ENCODE assay signal across 34 mouse cellular contexts in genomic region chr9:120113456-120113855, GRCm38 (mm10). TPM values are rescaled to one million over a fixed set of nuclear protein-coding genes. Genes with fewer than 3 reads are reported as not detected.
DNase-seq lines count a peak whose midpoint lies in the region; ATAC-seq and TF ChIP-seq lines count a peak whose summit lies in the region.
"Had no signal": no experiment of that assay in that cellular context is flagged by ENCODE, and none has a peak within 500 bp of the region (broad histone marks: within the 10 kb centered on the region; RNA-seq: fewer than 3 reads in every experiment).

No protein-coding gene starts in this region.

- no peak for ATAC-seq in kidney, embryonic 16.5 days (ENCODE audit: low FRiP score, low TSS enrichment)
- no peak for ATAC-seq in liver, embryonic 12.5 days
- ATAC-seq in liver, postnatal 0 days = no peak
- no peak for ATAC-seq in hindbrain, embryonic 12.5 days (ENCODE audit: low FRiP score)
- ATAC-seq in intestine, embryonic 15.5 days = no peak
- ATAC-seq: hindbrain, embryonic 16.5 days; Patski had no signal

- no peaks in the 10 kb centered on the region for H3K9me3 ChIP-seq in kidney, embryonic 16.5 days (ENCODE audit: low read length)
- H3K9me3 ChIP-seq in MEL (replicated peaks; ENCODE audit: insufficient read depth, low read length) = no peaks in the 10 kb centered on the region
- H3K9me3 ChIP-seq in liver, embryonic 12.5 days (replicated peaks) = no peaks in the 10 kb centered on the region
- no peaks in the 10 kb centered on the region for H3K9me3 ChIP-seq in liver, postnatal 0 days (ENCODE audit: low read length)
- H3K9me3 ChIP-seq in hindbrain, embryonic 12.5 days (replicated peaks) = no peaks in the 10 kb centered on the region
- no peaks in the 10 kb centered on the region for H3K9me3 ChIP-seq in intestine, embryonic 15.5 days
- H3K9me3 ChIP-seq: embryonic facial prominence, embryonic 13.5 days; forebrain, embryonic 12.5 days; hindbrain, embryonic 10.5 days; kidney, embryonic 15.5 days; limb, embryonic 10.5 days; limb, embryonic 15.5 days; lung, embryonic 15.5 days; neural tube, embryonic 13.5 days had no signal

- peaks cover 43% of the 10 kb centered on the region for H3K79me2 ChIP-seq in MEL (ENCODE audit: control insufficient read depth, insufficient read depth, low read length, poor library complexity)

- H3K4me2 ChIP-seq in kidney, embryonic 16.5 days (replicated peaks; ENCODE audit: low read depth, low read length) = no peak overlapping the region
- H3K4me2 ChIP-seq in liver, embryonic 12.5 days = peak overlapping the region; percentile 94
- peak overlapping the region; percentile 51 for H3K4me2 ChIP-seq in liver, postnatal 0 days (ENCODE audit: low read depth, low read length)
- H3K4me2 ChIP-seq in hindbrain, embryonic 12.5 days (replicated peaks) = no peak overlapping the region
- no peak overlapping the region for H3K4me2 ChIP-seq in intestine, embryonic 15.5 days (replicated peaks)
- H3K4me2 ChIP-seq: embryonic facial prominence, embryonic 13.5 days; forebrain, embryonic 12.5 days; kidney, embryonic 15.5 days; limb, embryonic 15.5 days; lung, embryonic 15.5 days; midbrain, embryonic 11.5 days; neural tube, embryonic 13.5 days had no signal

- peak; percentile 47 for DNase-seq in kidney, adult 2 months
- DNase-seq in MEL (ENCODE audit: low read depth, low spot score) = no peak
- no peak for DNase-seq in liver, postnatal 0 days
- no peak for DNase-seq in right cerebral cortex, postnatal 10 days (ENCODE audit: low spot score in 2 of 2)
- DNase-seq: adrenal gland, postnatal 25 days; B cell, adult 2 months; cerebellum, adult 18-20 months; gastrocnemius, postnatal 10 days; kidney, postnatal 4 days; layer of hippocampus, postnatal 36 days; lung, postnatal 36 days had no signal

- no peak for TF ChIP-seq EP300 in MEL (IDR thresholded peaks at IDR 0.05; ENCODE audit: low read depth in 1 of 2, low read length in 2 of 2)
- TF ChIP-seq EP300 in liver, postnatal 0 days (IDR thresholded peaks at IDR 0.05; ENCODE audit: low read depth) = no peak

- peaks cover 7% of the 10 kb centered on the region; the same call in 1 of the 2 replicates for H3K4me1 ChIP-seq in kidney, adult 2 months (ENCODE audit: control insufficient read depth, insufficient read depth, low read length)
- peaks cover 6% of the 10 kb centered on the region for H3K4me1 ChIP-seq in kidney, embryonic 16.5 days (ENCODE audit: insufficient read depth, low read length)
- peaks cover 21 to 43% of the 10 kb centered on the region in 2 experiments for H3K4me1 ChIP-seq in MEL (ENCODE audit: control insufficient read depth in 1 of 2, insufficient read depth in 2 of 2, low read length in 2 of 2)
- peaks cover 75% of the 10 kb centered on the region for H3K4me1 ChIP-seq in liver, embryonic 12.5 days
- peaks cover 43% of the 10 kb centered on the region for H3K4me1 ChIP-seq in liver, postnatal 0 days (ENCODE audit: insufficient read depth)
- H3K4me1 ChIP-seq in hindbrain, embryonic 12.5 days = peaks cover 7% of the 10 kb centered on the region
- peaks cover 7% of the 10 kb centered on the region for H3K4me1 ChIP-seq in intestine, embryonic 15.5 days (replicated peaks)

- no peak overlapping the region for H3K27ac ChIP-seq in kidney, adult 2 months (ENCODE audit: insufficient read depth, low read depth, low read length)
- no peak overlapping the region for H3K27ac ChIP-seq in kidney, embryonic 16.5 days (ENCODE audit: low read length)
- peak overlapping the region; percentile 97 for H3K27ac ChIP-seq in MEL (ENCODE audit: control insufficient read depth, low read depth, low read length)
- H3K27ac ChIP-seq in liver, embryonic 12.5 days = peak overlapping the region; percentile 99
- peak overlapping the region; percentile 100; the same call in 1 of the 2 replicates for H3K27ac ChIP-seq in liver, postnatal 0 days (ENCODE audit: low read depth)
- H3K27ac ChIP-seq in hindbrain, embryonic 12.5 days = no peak overlapping the region
- H3K27ac ChIP-seq in intestine, embryonic 15.5 days = no peak overlapping the region
- H3K27ac ChIP-seq: embryonic facial prominence, embryonic 13.5 days; forebrain, embryonic 12.5 days; kidney, embryonic 15.5 days; limb, embryonic 15.5 days; lung, embryonic 15.5 days; neural tube, embryonic 13.5 days had no signal

- TF ChIP-seq RAD21 in MEL (IDR thresholded peaks at IDR 0.05; ENCODE audit: low read depth, low read length) = no peak

- no peak overlapping the region for H3K4me3 ChIP-seq in kidney, adult 2 months (ENCODE audit: insufficient read depth, low read depth, low read length)
- no peak overlapping the region for H3K4me3 ChIP-seq in kidney, embryonic 16.5 days (ENCODE audit: low read length)
- H3K4me3 ChIP-seq in MEL (ENCODE audit: control insufficient read depth in 1 of 2, insufficient read depth in 1 of 2, low read depth in 2 of 2, low read length in 2 of 2) = no peak overlapping the region
- H3K4me3 ChIP-seq in liver, embryonic 12.5 days = peak overlapping the region; percentile 63
- H3K4me3 ChIP-seq in liver, postnatal 0 days (ENCODE audit: low read depth, low read length) = no peak overlapping the region
- H3K4me3 ChIP-seq in hindbrain, embryonic 12.5 days = no peak overlapping the region
- H3K4me3 ChIP-seq in intestine, embryonic 15.5 days (replicated peaks) = no peak overlapping the region
- H3K4me3 ChIP-seq: embryonic facial prominence, embryonic 13.5 days; forebrain, embryonic 12.5 days; hindbrain, embryonic 10.5 days; kidney, embryonic 15.5 days; limb, embryonic 10.5 days; limb, embryonic 15.5 days; lung, embryonic 15.5 days; myocyte; neural tube, embryonic 13.5 days had no signal

- WGBS in kidney, adult 2 months = 66% methylated on average over 7 of the region's 7 CpGs
- WGBS in kidney, embryonic 16.5 days = 94% methylated on average over 6 of the region's 7 CpGs
- WGBS in liver, embryonic 12.5 days (ENCODE audit: insufficient replicate concordance) = 67% methylated on average over 7 of the region's 7 CpGs
- WGBS in liver, postnatal 0 days (ENCODE audit: insufficient replicate concordance) = 86% methylated on average over 6 of the region's 7 CpGs
- 94% methylated on average over 7 of the region's 7 CpGs for WGBS in hindbrain, embryonic 12.5 days
- WGBS in intestine, embryonic 15.5 days = 87% methylated on average over 7 of the region's 7 CpGs

- no peak for TF ChIP-seq CTCF in kidney, adult 2 months (conservative IDR thresholded peaks at IDR 0.05; ENCODE audit: insufficient read depth, insufficient read length, low read depth, low read length)
- TF ChIP-seq CTCF in MEL (IDR thresholded peaks at IDR 0.05 in 2 of 3, conservative IDR thresholded peaks at IDR 0.05 in 1 of 3; ENCODE audit: control insufficient read depth in 1 of 3, insufficient read depth in 1 of 3, low read depth in 2 of 3, low read length in 3 of 3, poor library complexity in 1 of 3, severe bottlenecking in 1 of 3) = no peak
- no peak for TF ChIP-seq CTCF in liver, postnatal 0 days (IDR thresholded peaks at IDR 0.05; ENCODE audit: low read depth)

- H3K27me3 ChIP-seq in kidney, adult 2 months (replicated peaks; ENCODE audit: control insufficient read depth, insufficient read depth, low read length) = no peaks in the 10 kb centered on the region
- no peaks in the 10 kb centered on the region for H3K27me3 ChIP-seq in kidney, embryonic 16.5 days (ENCODE audit: insufficient read depth, low read length)
- H3K27me3 ChIP-seq in MEL (ENCODE audit: control insufficient read depth in 1 of 2, insufficient read depth in 2 of 2, low read length in 2 of 2) = no peaks in the 10 kb centered on the region
- no peaks in the 10 kb centered on the region for H3K27me3 ChIP-seq in liver, embryonic 12.5 days (replicated peaks)
- H3K27me3 ChIP-seq in liver, postnatal 0 days (ENCODE audit: insufficient read depth, low read length) = no peaks in the 10 kb centered on the region
- no peaks in the 10 kb centered on the region for H3K27me3 ChIP-seq in hindbrain, embryonic 12.5 days
- no peaks in the 10 kb centered on the region for H3K27me3 ChIP-seq in intestine, embryonic 15.5 days (replicated peaks)
- H3K27me3 ChIP-seq: embryonic facial prominence, embryonic 13.5 days; forebrain, embryonic 12.5 days; kidney, embryonic 15.5 days; limb, embryonic 15.5 days; lung, embryonic 15.5 days; neural tube, embryonic 13.5 days; Patski had no signal

- TF ChIP-seq POLR2A in kidney, adult 2 months (IDR thresholded peaks at IDR 0.05; ENCODE audit: low read depth, low read length) = no peak
- no peak for TF ChIP-seq POLR2A in MEL (IDR thresholded peaks at IDR 0.05; ENCODE audit: control insufficient read depth in 1 of 2, insufficient read depth in 1 of 2, low read depth in 1 of 2, low read length in 2 of 2, poor library complexity in 1 of 2)

- H3K36me3 ChIP-seq in kidney, adult 2 months (ENCODE audit: control insufficient read depth, insufficient read depth, low read length) = no peaks in the 10 kb centered on the region
- H3K36me3 ChIP-seq in kidney, embryonic 16.5 days (ENCODE audit: insufficient read depth, low read length) = peaks cover 11% of the 10 kb centered on the region; the same call in 1 of the 2 replicates
- peaks cover 7 to 42% of the 10 kb centered on the region in 2 experiments for H3K36me3 ChIP-seq in MEL (ENCODE audit: control insufficient read depth in 1 of 2, insufficient read depth in 2 of 2, low read length in 2 of 2)
- H3K36me3 ChIP-seq in liver, embryonic 12.5 days = peaks cover 23% of the 10 kb centered on the region
- peaks cover 21% of the 10 kb centered on the region for H3K36me3 ChIP-seq in liver, postnatal 0 days (replicated peaks; ENCODE audit: insufficient read depth, low read length)
- H3K36me3 ChIP-seq in hindbrain, embryonic 12.5 days = peaks cover 14% of the 10 kb centered on the region
- 0 out of 2 replicates have a peak, but pooled peaks cover 5% of the 10 kb centered on the region for H3K36me3 ChIP-seq in intestine, embryonic 15.5 days

- no peak overlapping the region for H3K9ac ChIP-seq in kidney, embryonic 16.5 days (replicated peaks; ENCODE audit: low read length)
- no peak overlapping the region for H3K9ac ChIP-seq in MEL (ENCODE audit: control insufficient read depth, low read depth, low read length, poor library complexity, severe bottlenecking)
- H3K9ac ChIP-seq in liver, embryonic 12.5 days = peak overlapping the region; percentile 73; the same call in 1 of the 2 replicates
- no peak overlapping the region for H3K9ac ChIP-seq in liver, postnatal 0 days (replicated peaks)
- H3K9ac ChIP-seq in hindbrain, embryonic 12.5 days = no peak overlapping the region
- H3K9ac ChIP-seq in intestine, embryonic 15.5 days = no peak overlapping the region
- H3K9ac ChIP-seq: embryonic facial prominence, embryonic 13.5 days; kidney, embryonic 15.5 days; limb, embryonic 15.5 days; lung, embryonic 15.5 days had no signal

RNA-seq across cellular contexts. Expression of gene Slc25a38, which starts 3.3 kb away (rescaled TPM):
- polyA plus RNA-seq in kidney, adult 2 months (2012; rRNA removed) = 49.6 and 52.0 TPM in 2 replicates
- 36.3 and 37.0 TPM in 2 replicates for polyA plus RNA-seq in kidney, embryonic 16.5 days (2015; fragmentation: Nextera tagmentation; extraction: Ambion mirVana)
- total RNA-seq in MEL (2012; rRNA removed) = 76.1 and 87.6 TPM in 2 replicates
- polyA plus RNA-seq in MEL (2012; ENCODE audit: insufficient read depth in 1 of 2, insufficient read length in 2 of 2, low read depth in 1 of 2, low replicate concordance in 2 of 2, missing spikeins in 1 of 2) = 10 to 100 TPM in 1 of 2 experiments, not detected in 1; 81.3 TPM
- 142 and 144 TPM in 2 replicates for polyA plus RNA-seq in liver, embryonic 12.5 days (2016; fragmentation: Nextera tagmentation; extraction: Ambion mirVana)
- polyA plus RNA-seq in liver, postnatal 0 days (2015; fragmentation: Nextera tagmentation; extraction: Ambion mirVana) = 44.8 and 48.9 TPM in 2 replicates
- polyA plus RNA-seq in hindbrain, embryonic 12.5 days (2016; fragmentation: Nextera tagmentation; extraction: Ambion mirVana) = 35.0 and 38.0 TPM in 2 replicates
- polyA plus RNA-seq in intestine, embryonic 15.5 days (2015; fragmentation: Nextera tagmentation; extraction: Ambion mirVana) = 25.2 and 30.2 TPM in 2 replicates

RNA-seq across cellular contexts. Expression of gene Rpsa, which starts 14.0 kb away (rescaled TPM):
- polyA plus RNA-seq in kidney, adult 2 months (2012; rRNA removed) = 1,195 and 1,310 TPM in 2 replicates
- 1,478 and 1,498 TPM in 2 replicates for polyA plus RNA-seq in kidney, embryonic 16.5 days (2015; fragmentation: Nextera tagmentation; extraction: Ambion mirVana)
- total RNA-seq in MEL (2012; rRNA removed) = 1,584 and 1,827 TPM in 2 replicates
- polyA plus RNA-seq in MEL (2012; ENCODE audit: insufficient read depth in 1 of 2, insufficient read length in 2 of 2, low read depth in 1 of 2, low replicate concordance in 2 of 2, missing spikeins in 1 of 2) = 1,000 to 10,000 TPM in 1 of 2 experiments, 100 to 1,000 TPM in 1; 726 to 4,532 TPM
- 1,191 and 1,263 TPM in 2 replicates for polyA plus RNA-seq in liver, embryonic 12.5 days (2016; fragmentation: Nextera tagmentation; extraction: Ambion mirVana)
- polyA plus RNA-seq in liver, postnatal 0 days (2015; fragmentation: Nextera tagmentation; extraction: Ambion mirVana) = 681 and 692 TPM in 2 replicates
- 793 and 930 TPM in 2 replicates for polyA plus RNA-seq in hindbrain, embryonic 12.5 days (2016; fragmentation: Nextera tagmentation; extraction: Ambion mirVana)
- 1,311 and 1,452 TPM in 2 replicates for polyA plus RNA-seq in intestine, embryonic 15.5 days (2015; fragmentation: Nextera tagmentation; extraction: Ambion mirVana)

RNA-seq across cellular contexts. Expression of gene Ccr8, which starts 21.5 kb away (rescaled TPM):
- 0.10 and 0.33 TPM in 2 replicates for polyA plus RNA-seq in kidney, adult 2 months (2012; rRNA removed)
- polyA plus RNA-seq in kidney, embryonic 16.5 days (2015; fragmentation: Nextera tagmentation; extraction: Ambion mirVana) = not detected in 2 replicates
- not detected in 2 replicates for total RNA-seq in MEL (2012; rRNA removed)
- polyA plus RNA-seq in MEL (2012; ENCODE audit: insufficient read depth in 1 of 2, insufficient read length in 2 of 2, low read depth in 1 of 2, low replicate concordance in 2 of 2, missing spikeins in 1 of 2) = not detected
- polyA plus RNA-seq in liver, embryonic 12.5 days (2016; fragmentation: Nextera tagmentation; extraction: Ambion mirVana) = not detected in 2 replicates
- polyA plus RNA-seq in liver, postnatal 0 days (2015; fragmentation: Nextera tagmentation; extraction: Ambion mirVana) = not detected in 2 replicates
- polyA plus RNA-seq in hindbrain, embryonic 12.5 days (2016; fragmentation: Nextera tagmentation; extraction: Ambion mirVana) = not detected in 2 replicates
- 0.14 and 0.40 TPM in 2 replicates for polyA plus RNA-seq in intestine, embryonic 15.5 days (2015; fragmentation: Nextera tagmentation; extraction: Ambion mirVana)
- total RNA-seq: adrenal gland, postnatal 25 days; common myeloid progenitor, adult 5-6 weeks; heart, adult 8-10 months; layer of hippocampus, postnatal 36 days; megakaryocyte, adult 5-6 weeks; midbrain, postnatal 0 days had no signal
- polyA plus RNA-seq: forebrain, embryonic 12.5 days; gonadal fat pad, adult 2 months; hindbrain, embryonic 10.5 days; hindbrain, embryonic 16.5 days; kidney, embryonic 15.5 days; limb, embryonic 10.5 days; midbrain, embryonic 11.5 days; midbrain, postnatal 0 days; myocyte; neural tube, embryonic 13.5 days; Patski had no signal

RNA-seq across cellular contexts. Expression of gene Mobp, which starts 36.1 kb away (rescaled TPM):
- polyA plus RNA-seq in kidney, adult 2 months (2012; rRNA removed) = not detected in 2 replicates
- polyA plus RNA-seq in kidney, embryonic 16.5 days (2015; fragmentation: Nextera tagmentation; extraction: Ambion mirVana) = not detected in 2 replicates
- total RNA-seq in MEL (2012; rRNA removed) = not detected in 2 replicates
- polyA plus RNA-seq in MEL (2012; ENCODE audit: insufficient read depth in 1 of 2, insufficient read length in 2 of 2, low read depth in 1 of 2, low replicate concordance in 2 of 2, missing spikeins in 1 of 2) = not detected
- polyA plus RNA-seq in liver, embryonic 12.5 days (2016; fragmentation: Nextera tagmentation; extraction: Ambion mirVana) = not detected in 2 replicates
- polyA plus RNA-seq in liver, postnatal 0 days (2015; fragmentation: Nextera tagmentation; extraction: Ambion mirVana) = not detected in 2 replicates
- not detected in 2 replicates for polyA plus RNA-seq in hindbrain, embryonic 12.5 days (2016; fragmentation: Nextera tagmentation; extraction: Ambion mirVana)
- polyA plus RNA-seq in intestine, embryonic 15.5 days (2015; fragmentation: Nextera tagmentation; extraction: Ambion mirVana) = 0.11 and 0.14 TPM in 2 replicates
- total RNA-seq: common myeloid progenitor, adult 5-6 weeks; megakaryocyte, adult 5-6 weeks had no signal
- polyA plus RNA-seq: embryonic facial prominence, embryonic 13.5 days; intestine, embryonic 14.5 days; kidney, embryonic 15.5 days; limb, embryonic 10.5 days; lung, embryonic 15.5 days; myocyte; Patski; stomach, embryonic 14.5 days had no signal

RNA-seq across cellular contexts. Expression of gene Cx3cr1, which starts 43.8 kb away (rescaled TPM):
- 5.5 and 6.1 TPM in 2 replicates for polyA plus RNA-seq in kidney, adult 2 months (2012; rRNA removed)
- 5.3 and 7.9 TPM in 2 replicates for polyA plus RNA-seq in kidney, embryonic 16.5 days (2015; fragmentation: Nextera tagmentation; extraction: Ambion mirVana)
- not detected in 2 replicates for total RNA-seq in MEL (2012; rRNA removed)
- polyA plus RNA-seq in MEL (2012; ENCODE audit: insufficient read depth in 1 of 2, insufficient read length in 2 of 2, low read depth in 1 of 2, low replicate concordance in 2 of 2, missing spikeins in 1 of 2) = not detected
- 5.4 and 6.0 TPM in 2 replicates for polyA plus RNA-seq in liver, embryonic 12.5 days (2016; fragmentation: Nextera tagmentation; extraction: Ambion mirVana)
- 1.8 and 2.2 TPM in 2 replicates for polyA plus RNA-seq in liver, postnatal 0 days (2015; fragmentation: Nextera tagmentation; extraction: Ambion mirVana)
- 7.5 and 8.2 TPM in 2 replicates for polyA plus RNA-seq in hindbrain, embryonic 12.5 days (2016; fragmentation: Nextera tagmentation; extraction: Ambion mirVana)
- 9.6 and 10.9 TPM in 2 replicates for polyA plus RNA-seq in intestine, embryonic 15.5 days (2015; fragmentation: Nextera tagmentation; extraction: Ambion mirVana)
- polyA plus RNA-seq: myocyte, Patski had no signal

Comparison
In these comparisons a context has a peak if more than half of its experiments do, and no peak if none do; other contexts are left out.
1. H3K27ac ChIP-seq: peak in MEL (single experiment), liver, embryonic 12.5 days (single experiment) and liver, postnatal 0 days (single experiment); none in kidney, adult 2 months (single experiment), kidney, embryonic 16.5 days (single experiment), hindbrain, embryonic 12.5 days (single experiment) and intestine, embryonic 15.5 days (single experiment).
2. H3K4me2 ChIP-seq: peak in liver, embryonic 12.5 days (single experiment) and liver, postnatal 0 days (single experiment); none in kidney, embryonic 16.5 days (single experiment), hindbrain, embryonic 12.5 days (single experiment) and intestine, embryonic 15.5 days (single experiment).